Mouse (Mus musculus): ENCODE measurements at regions not wholly inside any gene's neighbourhood (a gene's known extent, or its start where the extent isn't known, plus 50 kb on each side); places are given as distances from the start of the nearest gene placed in this dataset.

GRCm38 (mm10) chr3:80421461-80421860 is 381.2 kb downstream of the Gria2 start:
- TF ChIP-seq CTCF (IDR thresholded peaks at IDR 0.05; ENCODE audit: control insufficient read depth, insufficient read depth, insufficient read length) (no peak), MAX (IDR thresholded peaks at IDR 0.05) (no peak), USF1 (IDR thresholded peaks at IDR 0.05; ENCODE audit: low read depth) (no peak), MYOD1 (IDR thresholded peaks at IDR 0.05; ENCODE audit: control insufficient read depth, insufficient read length, low read depth) (no peak), MYOG (IDR thresholded peaks at IDR 0.05; ENCODE audit: control insufficient read depth, extremely low read depth, insufficient read length) (no peak), CEBPB (IDR thresholded peaks at IDR 0.05; ENCODE audit: low read depth) (no peak), FOSL1 (IDR thresholded peaks at IDR 0.05; ENCODE audit: insufficient read depth, low read length, poor library complexity, severe bottlenecking) (no peak)

Measured in C2C12 (cell line).